Mouse (Mus musculus) hindbrain, embryonic 15.5 days (tissue): ENCODE results near the gene Thbd. TPM values are rescaled to one million over a fixed set of nuclear protein-coding genes. Genes with fewer than 3 reads are reported as not detected.

Experiments used
- ATAC-seq: fragments of 200-750 bp; cut with Nextera tagmentation; 2 replicates; pipeline ENCODE4 v1.8.0; 2017; ENCODE audit warnings: low read depth, moderate number of reproducible peaks, moderate TSS enrichment; ENCODE audit not compliant: low FRiP score
- H3K27ac ChIP-seq: fragments of 300-500 bp; sonication (generic); replicated peaks from 2 replicates; pipeline ENCODE4 v1.5.1; 2015; ENCODE audit warnings: mild to moderate bottlenecking, inconsistent platforms
- H3K27me3 ChIP-seq: fragments of 300-500 bp; sonication (generic); 2 replicates; pipeline ENCODE4 v1.6.1; 2015; ENCODE audit warnings: control low read depth, inconsistent platforms
- H3K36me3 ChIP-seq: fragments of 300-500 bp; sonication (generic); 2 replicates; pipeline ENCODE4 v1.6.1; 2015; ENCODE audit warnings: control low read depth, inconsistent platforms
- H3K4me1 ChIP-seq: fragments of 300-500 bp; sonication (generic); replicated peaks from 2 replicates; pipeline ENCODE4 v1.6.1; 2015; ENCODE audit warnings: control low read depth, inconsistent platforms
- H3K4me2 ChIP-seq: fragments of 300-500 bp; sonication (generic); 2 replicates; pipeline ENCODE4 v1.6.1; 2015; ENCODE audit warnings: moderate library complexity, mild to moderate bottlenecking, inconsistent platforms
- H3K4me3 ChIP-seq: fragments of 300-500 bp; sonication (generic); 2 replicates; pipeline ENCODE4 v1.5.1; 2015; ENCODE audit warnings: mild to moderate bottlenecking, inconsistent platforms
- H3K9ac ChIP-seq: fragments of 300-500 bp; sonication (generic); 2 replicates; pipeline ENCODE4 v1.6.1; 2015; ENCODE audit warnings: inconsistent platforms
- H3K9me3 ChIP-seq: fragments of 300-500 bp; sonication (generic); 2 replicates; pipeline ENCODE4 v1.6.1; 2016; ENCODE audit warnings: control low read depth, inconsistent platforms
- WGBS: fragments of 180-500 bp; shearing (Covaris S2); methylation state at CpG from one replicate; pipeline ENCODE4 v1.1.7; 2015; 5-methylcytosine and 5-hydroxymethylcytosine counted together
- polyA plus RNA-seq: library from polyadenylated mRNA; unstranded; fragments of >200 nt; fragmentation: Nextera tagmentation; extraction: Ambion mirVana; gene quantifications from 2 replicates; pipeline ENCODE4 v1.2.1, GENCODE M21; 2015

Gene Thbd
- polyA plus RNA-seq, 1 experiment from 2014 or later, result 9.0 TPM

GRCm38 (mm10) chr2:148419151-148419550 lies 11.2 kb upstream of the Thbd start:
- no peak overlapping the region for H3K9ac ChIP-seq
- no peak overlapping the region for H3K4me3 ChIP-seq
- no peak overlapping the region for H3K27ac ChIP-seq
- no peak for ATAC-seq
- 85% methylated on average over 3 of the region's 3 CpGs for WGBS
- no peaks in the 10 kb centered on the region for H3K4me1 ChIP-seq
- no peaks in the 10 kb centered on the region for H3K9me3 ChIP-seq
- H3K36me3 ChIP-seq, result no peaks in the 10 kb centered on the region
- H3K27me3 ChIP-seq, result no peaks in the 10 kb centered on the region
- H3K4me2 ChIP-seq, result no peak overlapping the region

GRCm38 (mm10) chr2:148409821-148410220 lies 1.8 kb upstream of the Thbd start:
- no peak for ATAC-seq
- no peaks in the 10 kb centered on the region for H3K9me3 ChIP-seq
- peaks cover 29% of the 10 kb centered on the region for H3K4me1 ChIP-seq
- no peak overlapping the region for H3K4me3 ChIP-seq
- no peak overlapping the region for H3K27ac ChIP-seq
- no peak overlapping the region for H3K4me2 ChIP-seq
- no peaks in the 10 kb centered on the region for H3K36me3 ChIP-seq
- WGBS, result 100% methylated on average over 1 of the region's 1 CpGs
- peaks cover 50% of the 10 kb centered on the region for H3K27me3 ChIP-seq
- H3K9ac ChIP-seq, result no peak overlapping the region

- 16% methylated on average over 9 of the region's 9 CpGs for WGBS
- peak; percentile 82; the same call in 1 of the 2 replicates for ATAC-seq
- Histone ChIP-seq H3K9me3 (no peaks in the 10 kb centered on the region), H3K4me1 (peaks cover 29% of the 10 kb centered on the region), H3K4me3 (no peak overlapping the region), H3K36me3 (no peaks in the 10 kb centered on the region), H3K27ac (no peak overlapping the region), H3K27me3 (peaks cover 56% of the 10 kb centered on the region), H3K4me2 (no peak overlapping the region), H3K9ac (no peak overlapping the region)
Measured at GRCm38 (mm10) chr2:148409141-148409540, 1.2 kb upstream of the Thbd start.

- peaks cover 29% of the 10 kb centered on the region for H3K4me1 ChIP-seq
- H3K36me3 ChIP-seq, result no peaks in the 10 kb centered on the region
- peaks cover 58% of the 10 kb centered on the region for H3K27me3 ChIP-seq
- H3K4me3 ChIP-seq, result no peak overlapping the region
- H3K27ac ChIP-seq, result no peak overlapping the region
- no peaks in the 10 kb centered on the region for H3K9me3 ChIP-seq
- no peak overlapping the region for H3K9ac ChIP-seq
- ATAC-seq, result peak; percentile 15; the same call in 1 of the 2 replicates
- peak overlapping the region; percentile 60; the same call in 1 of the 2 replicates for H3K4me2 ChIP-seq
- 9% methylated on average over 6 of the region's 6 CpGs for WGBS
Measured at GRCm38 (mm10) chr2:148408761-148409120, 753 bp upstream of the Thbd start.

GRCm38 (mm10) chr2:148406971-148407869 lies 768 bp downstream of the Thbd start:
- peak; percentile 59 for ATAC-seq
- 5% methylated on average over 55 of the region's 55 CpGs for WGBS
- Histone ChIP-seq H3K27ac (no peak overlapping the region), H3K4me1 (peaks cover 29% of the 10 kb centered on the region), H3K27me3 (peaks cover 58% of the 10 kb centered on the region), H3K4me3 (peak overlapping the region; percentile 41), H3K4me2 (peak overlapping the region; percentile 60), H3K9me3 (no peaks in the 10 kb centered on the region), H3K36me3 (no peaks in the 10 kb centered on the region), H3K9ac (0 out of 2 replicates have a peak overlapping the region, but pooled peaks have one; percentile 36)

- 13% methylated on average over 34 of the region's 34 CpGs for WGBS
- peaks cover 29% of the 10 kb centered on the region for H3K4me1 ChIP-seq
- peaks cover 58% of the 10 kb centered on the region for H3K27me3 ChIP-seq
- no peak overlapping the region for H3K27ac ChIP-seq
- peak overlapping the region; percentile 60 for H3K4me2 ChIP-seq
- H3K9me3 ChIP-seq, result no peaks in the 10 kb centered on the region
- ATAC-seq, result peak; percentile 19; the same call in 1 of the 2 replicates
- H3K36me3 ChIP-seq, result no peaks in the 10 kb centered on the region
- H3K4me3 ChIP-seq, result peak overlapping the region; percentile 41
- 0 out of 2 replicates have a peak overlapping the region, but pooled peaks have one; percentile 19 for H3K9ac ChIP-seq
Measured at GRCm38 (mm10) chr2:148406160-148406970, 1.6 kb downstream of the Thbd start.

- 77% methylated on average over 5 of the region's 5 CpGs for WGBS
- ATAC-seq, result no peak
- H3K27me3 ChIP-seq, result peaks cover 54% of the 10 kb centered on the region
Measured at GRCm38 (mm10) chr2:148404906-148405305, 3.1 kb downstream of the Thbd start.

GRCm38 (mm10) chr2:148402227-148402626 lies 5.8 kb downstream of the Thbd start:
- H3K4me1 ChIP-seq, result peaks cover 24% of the 10 kb centered on the region
- ATAC-seq, result no peak
- no peak overlapping the region for H3K4me2 ChIP-seq
- no peak overlapping the region for H3K9ac ChIP-seq
- H3K36me3 ChIP-seq, result no peaks in the 10 kb centered on the region
- H3K27ac ChIP-seq, result no peak overlapping the region
- H3K4me3 ChIP-seq, result no peak overlapping the region
- 82% methylated on average over 1 of the region's 1 CpGs for WGBS
- H3K9me3 ChIP-seq, result no peaks in the 10 kb centered on the region
- peaks cover 30% of the 10 kb centered on the region for H3K27me3 ChIP-seq

More at GRCm38 (mm10) chr2:148404906-148405305, 3.1 kb downstream of the Thbd start:
- no peaks in the 10 kb centered on the region for H3K36me3 ChIP-seq
- no peaks in the 10 kb centered on the region for H3K9me3 ChIP-seq
- H3K4me3 ChIP-seq, result no peak overlapping the region
- H3K27ac ChIP-seq, result no peak overlapping the region
- no peak overlapping the region for H3K9ac ChIP-seq
- peaks cover 29% of the 10 kb centered on the region for H3K4me1 ChIP-seq
- H3K4me2 ChIP-seq, result no peak overlapping the region

GRCm38 (mm10) chr2:148398901-148399685 lies 8.9 kb downstream of the Thbd start:
- Histone ChIP-seq H3K27me3 (peaks cover 5% of the 10 kb centered on the region; the same call in 1 of the 2 replicates), H3K36me3 (no peaks in the 10 kb centered on the region), H3K4me3 (no peak overlapping the region), H3K4me1 (peaks cover 27% of the 10 kb centered on the region), H3K4me2 (no peak overlapping the region), H3K9me3 (no peaks in the 10 kb centered on the region), H3K9ac (no peak overlapping the region), H3K27ac (no peak overlapping the region)
- WGBS, result 92% methylated on average over 5 of the region's 5 CpGs
- no peak for ATAC-seq

- Histone ChIP-seq H3K9me3 (no peaks in the 10 kb centered on the region), H3K4me1 (peaks cover 27% of the 10 kb centered on the region), H3K4me2 (peak overlapping the region; percentile 99), H3K9ac (no peak overlapping the region), H3K27me3 (peaks cover 10% of the 10 kb centered on the region; the same call in 1 of the 2 replicates), H3K27ac (no peak overlapping the region), H3K4me3 (no peak overlapping the region), H3K36me3 (no peaks in the 10 kb centered on the region)
- 90% methylated on average over 1 of the region's 1 CpGs for WGBS
- ATAC-seq, result no peak
Measured at GRCm38 (mm10) chr2:148397784-148398100, 10.2 kb downstream of the Thbd start.

GRCm38 (mm10) chr2:148397015-148397783 lies 10.8 kb downstream of the Thbd start:
- ATAC-seq, result no peak
- Histone ChIP-seq H3K4me2 (peak overlapping the region; percentile 99), H3K4me3 (no peak overlapping the region), H3K4me1 (peaks cover 27% of the 10 kb centered on the region), H3K27ac (no peak overlapping the region), H3K36me3 (no peaks in the 10 kb centered on the region), H3K27me3 (peaks cover 10% of the 10 kb centered on the region; the same call in 1 of the 2 replicates), H3K9me3 (no peaks in the 10 kb centered on the region), H3K9ac (no peak overlapping the region)
- WGBS, result 72% methylated on average over 11 of the region's 11 CpGs
